Mouse (Mus musculus) urinary bladder, postnatal 4 days (tissue): ENCODE results near the gene Zbtb16.
A peak's percentile ranks its signal among the peaks of the same experiment; 100 is the strongest.

ENCODE experiments used
- DNase-seq, 2 experiments: peaks; one replicate each; pipeline ENCODE4 v3.0.0; 2021 to 2022; ENCODE audit warnings: low spot score in 2 of 2

Gene Zbtb16

GRCm38 (mm10) chr9:48803460-48804240, 32.4 kb downstream of the Zbtb16 start:
- DNase-seq = no peak

DNA sequence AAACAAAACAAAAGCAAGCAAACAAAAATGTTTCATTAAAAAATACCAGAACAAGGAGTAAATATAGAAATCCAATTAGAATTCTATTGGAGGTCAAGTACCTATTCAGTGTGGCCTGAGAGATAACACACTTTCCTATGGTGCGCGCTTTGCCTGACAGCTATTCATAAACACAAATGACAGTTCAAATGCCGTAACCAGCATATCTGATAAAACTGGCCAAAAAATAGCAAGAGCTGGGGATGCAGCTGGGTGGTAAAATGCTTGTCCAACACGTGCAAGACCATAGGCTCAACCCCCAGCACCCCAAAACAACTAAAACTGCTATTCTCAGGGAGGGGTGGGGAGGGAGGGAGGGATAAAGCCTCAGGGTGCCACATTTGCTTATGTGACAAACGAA, 33.6 kb downstream of the Zbtb16 start:
- no peak for DNase-seq

DNA sequence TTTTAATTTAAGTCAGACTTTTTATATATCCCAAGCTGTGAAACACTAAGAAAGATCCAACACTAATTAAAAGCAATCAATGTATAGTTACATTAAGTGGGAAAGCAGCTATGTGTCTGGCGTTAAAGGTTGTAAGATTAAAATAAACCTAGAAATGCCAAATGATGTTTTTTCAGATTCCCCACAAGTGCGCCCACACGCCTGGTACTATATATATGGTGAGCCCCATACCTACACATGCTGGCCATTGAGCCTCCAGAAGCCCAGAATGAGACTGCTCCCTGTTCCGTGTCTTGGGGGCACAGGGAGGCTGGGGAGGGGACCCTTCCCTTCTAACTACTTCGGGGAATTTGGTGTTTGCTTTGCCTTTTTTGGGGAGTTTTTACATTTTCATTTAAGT, 34.7 kb downstream of the Zbtb16 start:
- DNase-seq = no peak

GRCm38 (mm10) chr9:48800627-48801026, 35.4 kb downstream of the Zbtb16 start:
- DNase-seq = no peak

- DNase-seq = no peak
Measured at GRCm38 (mm10) chr9:48798044-48798443, 38.0 kb downstream of the Zbtb16 start.

GRCm38 (mm10) chr9:48796267-48796822, 39.7 kb downstream of the Zbtb16 start:
- DNase-seq = no peak

DNA sequence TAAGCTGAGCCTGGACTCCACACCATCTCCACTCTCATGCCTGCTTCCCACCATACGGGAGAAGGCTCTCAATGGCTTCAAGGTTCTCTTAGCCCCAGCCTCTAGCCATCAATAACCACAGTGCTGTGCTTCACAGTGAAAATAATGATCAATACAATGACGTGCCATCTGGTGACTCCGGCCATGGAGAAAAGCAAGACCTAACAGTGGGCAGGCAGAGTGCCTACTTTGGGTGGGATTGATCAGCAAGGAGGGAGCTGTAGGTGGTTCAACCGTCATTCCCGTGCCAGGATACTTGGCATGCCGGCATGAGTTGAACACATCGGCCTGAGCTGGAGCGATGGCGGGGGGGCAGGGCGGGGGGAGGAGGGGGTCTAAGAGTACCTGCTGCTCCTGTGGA, 40.3 kb downstream of the Zbtb16 start:
- DNase-seq = no peak

DNA sequence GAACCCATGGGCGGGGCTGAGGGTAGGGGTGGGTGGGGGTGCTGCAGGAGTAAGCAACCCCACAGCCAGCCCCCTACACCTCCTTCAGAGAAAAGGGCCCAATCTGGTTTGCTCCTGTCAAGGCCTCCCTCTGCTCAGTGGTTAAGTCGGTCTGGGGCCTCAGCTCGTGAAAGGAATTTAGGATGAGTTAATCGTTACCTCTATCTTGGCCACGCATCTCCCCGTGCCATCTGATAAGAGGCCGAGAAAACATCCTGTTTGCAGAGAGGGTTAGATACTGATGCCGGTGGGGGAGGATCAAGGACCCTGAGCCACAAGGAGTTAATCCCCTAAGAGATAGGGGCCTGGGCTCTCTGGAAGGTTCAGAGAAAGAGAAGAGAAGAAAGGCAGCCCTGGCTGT, 40.9 kb downstream of the Zbtb16 start:
- DNase-seq = no peak

- no peak for DNase-seq
Measured at GRCm38 (mm10) chr9:48794463-48794862, 41.6 kb downstream of the Zbtb16 start.

GRCm38 (mm10) chr9:48793638-48794188, 42.3 kb downstream of the Zbtb16 start:
- no peak for DNase-seq

DNA sequence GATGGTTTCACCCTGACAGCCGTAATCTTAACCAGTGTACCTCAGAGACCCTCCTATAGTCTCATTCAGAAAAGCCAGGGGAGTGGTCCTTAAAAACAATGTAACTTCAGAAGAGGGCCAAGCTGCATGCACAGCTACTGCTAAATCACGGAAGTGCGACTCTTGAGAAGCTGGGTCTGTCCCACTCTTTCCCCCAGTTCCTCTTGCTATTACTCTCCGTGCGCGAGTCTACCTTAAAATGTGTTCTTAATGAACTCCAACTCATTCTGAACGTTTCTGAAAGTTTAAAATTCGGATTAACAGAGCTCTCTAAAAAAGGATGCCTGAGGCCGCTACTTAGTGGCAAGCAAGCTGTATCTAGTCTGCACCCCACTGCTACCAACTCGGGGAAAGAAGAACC, 45.4 kb downstream of the Zbtb16 start:
- no peak for DNase-seq

DNA sequence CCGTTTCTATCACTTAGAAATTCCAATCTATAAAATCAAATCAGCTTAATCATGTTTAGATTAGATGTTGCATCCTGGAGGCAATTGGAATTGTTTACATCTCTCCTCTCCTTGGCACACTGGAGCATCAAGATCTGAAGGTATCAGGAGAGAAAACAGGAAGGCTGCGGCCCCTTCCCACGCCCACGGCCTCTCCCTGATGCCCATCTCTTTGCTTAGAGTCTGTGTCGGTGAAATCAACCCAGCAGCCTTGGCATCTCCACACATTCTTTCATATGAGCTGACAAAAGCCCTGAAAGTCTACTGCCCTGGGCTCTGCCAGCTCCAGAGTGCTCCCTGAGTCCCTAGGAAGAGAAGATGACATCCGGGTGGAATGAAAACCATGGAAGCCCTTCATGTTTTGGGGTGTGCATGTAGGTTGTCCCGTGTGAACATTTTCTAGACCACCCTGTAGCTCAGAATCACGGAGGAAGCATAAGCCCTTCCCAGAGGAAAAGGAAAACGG, 48.1 kb downstream of the Zbtb16 start:
- no peak for DNase-seq

DNA sequence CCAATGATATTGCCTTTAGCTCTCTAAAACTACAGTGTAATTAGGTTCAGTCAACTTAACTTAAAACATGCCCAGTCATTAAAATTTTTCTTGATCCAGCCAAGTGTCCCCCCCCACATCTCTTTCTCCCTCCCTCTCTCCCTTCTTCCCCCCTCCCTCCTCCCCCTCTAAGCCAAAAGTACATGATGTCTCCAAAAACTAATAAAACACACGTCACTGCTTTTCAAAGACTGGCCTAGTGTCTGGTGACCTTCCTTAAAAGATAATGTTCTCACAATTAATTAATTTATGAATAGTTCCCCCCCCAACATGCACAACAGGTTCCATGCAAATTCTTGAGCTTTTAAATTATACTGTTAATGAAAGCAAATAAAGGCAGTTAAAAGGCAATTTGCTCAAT, 48.7 kb downstream of the Zbtb16 start:
- no peak for DNase-seq

DNA sequence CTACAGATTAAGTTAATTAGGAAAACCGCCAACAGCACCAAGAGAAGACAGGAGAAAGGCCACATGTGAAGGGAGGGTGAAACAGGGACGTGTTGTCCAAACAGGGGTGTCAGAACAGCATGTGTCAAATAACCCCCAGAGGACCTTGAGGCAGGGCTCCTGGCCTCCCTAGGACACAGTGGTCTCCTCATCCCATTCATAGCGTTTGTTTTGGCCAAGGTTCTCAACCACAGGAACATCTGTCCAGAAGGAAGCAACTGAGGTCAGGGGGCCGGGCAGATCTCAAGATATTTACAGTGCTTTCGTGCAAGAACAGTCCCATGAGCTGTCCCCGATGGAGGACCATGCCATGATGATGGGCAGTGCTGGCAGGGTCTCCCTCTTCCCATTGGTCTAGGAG, 49.2 kb downstream of the Zbtb16 start:
- peak in 1 of 2 experiments; percentile 29 for DNase-seq

GRCm38 (mm10) chr9:48784937-48785336, 51.1 kb downstream of the Zbtb16 start:
- DNase-seq = no peak

DNA sequence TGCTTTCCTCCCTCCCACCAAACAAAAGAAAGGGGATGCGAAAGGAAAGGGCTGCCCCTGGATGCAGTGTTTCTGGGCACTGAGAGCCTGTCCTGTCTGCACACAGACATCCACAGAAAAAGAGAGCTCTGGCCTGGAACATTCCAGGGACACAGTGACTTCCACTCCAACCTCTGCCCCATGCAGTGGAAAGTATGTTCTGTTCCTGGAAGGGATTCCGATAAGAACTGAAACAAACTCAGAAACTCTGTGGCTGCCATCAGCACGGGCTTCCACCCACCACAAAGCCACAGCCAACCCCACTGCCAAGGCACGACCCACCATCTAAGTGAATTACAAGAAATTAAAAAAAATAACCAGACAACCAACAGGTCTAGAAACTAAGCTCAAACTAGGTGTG, 52.7 kb downstream of the Zbtb16 start:
- DNase-seq = no peak

- no peak for DNase-seq
Measured at GRCm38 (mm10) chr9:48782284-48783060, 53.5 kb downstream of the Zbtb16 start.

DNA sequence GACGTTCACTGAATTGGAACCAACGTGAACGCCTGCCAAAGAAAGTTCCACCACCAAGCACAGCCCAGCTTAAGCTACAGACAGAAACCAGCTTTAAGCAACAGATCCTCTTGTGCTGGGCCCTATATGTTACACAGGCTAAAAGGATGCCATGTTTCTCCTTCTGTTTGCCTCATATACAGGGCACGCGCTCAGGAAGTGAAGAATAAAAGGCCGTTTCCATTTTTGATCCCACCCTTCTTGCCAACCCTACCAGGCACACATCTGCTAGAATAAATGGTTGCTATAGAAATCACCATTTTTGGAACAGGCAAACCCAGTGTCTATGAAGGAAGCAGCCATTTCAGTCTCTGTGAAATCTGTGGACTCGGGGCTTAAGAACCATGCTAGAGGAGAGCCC, 59.8 kb downstream of the Zbtb16 start:
- no peak for DNase-seq

- DNase-seq = no peak
Measured at GRCm38 (mm10) chr9:48775561-48775960, 60.5 kb downstream of the Zbtb16 start.

- DNase-seq = no peak
Measured at GRCm38 (mm10) chr9:48773710-48774109, 62.3 kb downstream of the Zbtb16 start.

DNA sequence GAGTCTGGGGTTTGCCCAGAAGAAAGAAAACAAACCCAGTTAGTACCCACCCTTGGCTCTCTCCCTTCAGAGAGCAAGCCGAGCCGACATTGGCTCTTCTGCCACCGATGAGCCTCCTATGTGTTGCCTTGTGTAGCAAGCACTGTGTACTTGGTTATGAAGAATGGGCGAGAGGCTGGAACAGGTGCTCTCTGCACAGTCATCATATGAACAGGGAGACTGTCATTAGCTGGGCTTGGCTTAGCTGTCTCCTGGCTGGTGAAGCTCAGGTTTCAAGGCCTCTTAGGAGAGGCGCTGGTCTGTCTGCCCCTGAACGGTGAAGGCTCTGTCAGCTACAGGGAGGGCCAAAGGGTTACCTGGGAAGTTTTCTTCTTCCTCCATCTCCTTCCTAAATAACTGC, 62.9 kb downstream of the Zbtb16 start:
- DNase-seq = no peak

DNA sequence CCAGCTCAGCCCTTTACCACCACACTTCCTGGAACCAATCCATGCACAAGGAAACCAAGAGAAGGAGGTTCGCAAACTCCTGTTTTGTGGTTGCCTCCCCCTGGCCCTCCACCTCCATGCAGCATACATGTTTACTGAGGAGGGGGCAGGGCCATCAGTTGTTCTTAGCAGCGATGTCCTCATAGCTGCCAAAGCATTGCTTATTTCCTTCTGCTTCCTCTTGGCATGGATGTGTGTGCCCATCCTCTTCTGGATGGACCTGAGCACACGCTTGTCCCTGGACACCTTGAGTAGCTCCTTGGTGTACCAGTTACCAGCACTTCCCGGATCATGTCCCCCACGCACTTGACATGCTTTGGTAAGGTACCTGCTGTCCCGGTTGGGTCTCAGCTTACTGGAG, 64.5 kb downstream of the Zbtb16 start:
- no peak for DNase-seq
